Mouse (Mus musculus) kidney, postnatal 4 days (tissue): ENCODE measurements at regions not wholly inside any gene's neighbourhood (a gene's known extent, or its start where the extent isn't known, plus 50 kb on each side); places are given as distances from the start of the nearest gene placed in this dataset.
A peak's percentile ranks its signal among the peaks of the same experiment; 100 is the strongest.

Experiments
- DNase-seq, 2 experiments: peaks; one replicate each; pipeline ENCODE4 v3.0.0; 2021; ENCODE audit warnings: mixed read lengths in 2 of 2

GRCm38 (mm10) chr17:9905501-9906462 lies 236.3 kb upstream of the Pabpc6 start:
- DNase-seq: peak; percentile 69 to 75

GRCm38 (mm10) chr17:9904525-9904991 lies 235.0 kb upstream of the Pabpc6 start:
- DNase-seq: peak; percentile 76 to 81

- DNase-seq: peak in 1 of 2 experiments; percentile 19
Observed at GRCm38 (mm10) chr17:9903313-9903712, 233.8 kb upstream of the Pabpc6 start.

GRCm38 (mm10) chr17:9896964-9897363 lies 227.4 kb upstream of the Pabpc6 start:
- DNase-seq: no peak

- DNase-seq: no peak
Observed at GRCm38 (mm10) chr17:9895686-9896082, 226.2 kb upstream of the Pabpc6 start.

- DNase-seq: peak; percentile 50 to 68
Observed at GRCm38 (mm10) chr17:9894828-9895685, 225.5 kb upstream of the Pabpc6 start.

GRCm38 (mm10) chr17:9893966-9894365 lies 224.4 kb upstream of the Pabpc6 start:
- peak; percentile 46 to 61 for DNase-seq

- DNase-seq: no peak
Observed at GRCm38 (mm10) chr17:9892776-9893175, 223.3 kb upstream of the Pabpc6 start.

- DNase-seq: no peak
Observed at GRCm38 (mm10) chr17:9892141-9892540, 222.6 kb upstream of the Pabpc6 start.

- no peak for DNase-seq
Observed at GRCm38 (mm10) chr17:9888494-9888893, 219.0 kb upstream of the Pabpc6 start.

- peak; percentile 15 to 31 for DNase-seq
Observed at GRCm38 (mm10) chr17:9885110-9885509, 215.6 kb upstream of the Pabpc6 start.

- no peak for DNase-seq
Observed at GRCm38 (mm10) chr17:9882639-9883226, 213.2 kb upstream of the Pabpc6 start.

GRCm38 (mm10) chr17:9879556-9880206 lies 210.2 kb upstream of the Pabpc6 start:
- no peak for DNase-seq

GRCm38 (mm10) chr17:9873695-9874094 lies 204.2 kb upstream of the Pabpc6 start:
- DNase-seq: no peak

GRCm38 (mm10) chr17:9870237-9870636 lies 200.7 kb upstream of the Pabpc6 start:
- DNase-seq: no peak

GRCm38 (mm10) chr17:9868747-9869281 lies 199.3 kb upstream of the Pabpc6 start:
- no peak for DNase-seq

- DNase-seq: no peak
Observed at GRCm38 (mm10) chr17:9864254-9864653, 194.7 kb upstream of the Pabpc6 start.

- no peak for DNase-seq
Observed at GRCm38 (mm10) chr17:9861923-9862854, 192.7 kb upstream of the Pabpc6 start.

GRCm38 (mm10) chr17:9861346-9861745 lies 191.8 kb upstream of the Pabpc6 start:
- no peak for DNase-seq

GRCm38 (mm10) chr17:9848559-9849357 lies 179.2 kb upstream of the Pabpc6 start:
- DNase-seq: peak in 1 of 2 experiments; percentile 13
